Mouse (Mus musculus) brain, embryonic 14.5 days (tissue): ENCODE measurements around the gene Ctcf.

ENCODE experiments used
- CTCF ChIP-seq: fragments of 200-500 bp; IDR thresholded peaks from 2 replicates; pipeline ENCODE4 v1.5.1; 2012; ENCODE audit warnings: inconsistent platforms, mild to moderate bottlenecking, moderate library complexity, borderline replicate concordance; ENCODE audit not compliant: insufficient read depth, insufficient read length; ENCODE audit errors: extremely low read depth
- POLR2A ChIP-seq: fragments of 200-500 bp; IDR thresholded peaks from 2 replicates; pipeline ENCODE4 v1.6.1; 2012; ENCODE audit warnings: mild to moderate bottlenecking, inconsistent platforms, borderline replicate concordance; ENCODE audit not compliant: poor library complexity, insufficient read depth, insufficient read length, severe bottlenecking; ENCODE audit errors: extremely low read depth

DNA sequence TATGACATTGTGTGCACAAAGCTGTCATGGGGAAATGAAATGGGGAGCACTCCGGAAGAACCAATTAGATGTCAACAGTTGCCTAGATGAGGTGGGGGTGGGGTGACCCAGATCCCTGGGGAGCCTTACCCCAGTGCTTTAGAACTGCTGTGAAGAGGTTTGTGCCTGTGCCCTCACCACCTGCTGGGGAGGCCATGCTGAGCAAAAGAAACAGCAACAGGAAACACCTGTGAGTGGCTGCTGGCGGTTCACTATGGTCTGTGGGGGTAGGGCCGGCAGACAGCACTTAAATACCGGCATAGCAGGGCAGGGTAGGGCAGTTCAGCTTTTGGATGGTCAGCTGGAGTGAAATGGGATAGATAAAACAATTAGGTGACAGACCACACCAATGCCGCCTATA lies 13.2 kb upstream of the Ctcf start:
- no peak for TF ChIP-seq CTCF
- no peak for TF ChIP-seq POLR2A
